8 mouse cellular contexts compared by ENCODE assay signal in the genomic region with DNA sequence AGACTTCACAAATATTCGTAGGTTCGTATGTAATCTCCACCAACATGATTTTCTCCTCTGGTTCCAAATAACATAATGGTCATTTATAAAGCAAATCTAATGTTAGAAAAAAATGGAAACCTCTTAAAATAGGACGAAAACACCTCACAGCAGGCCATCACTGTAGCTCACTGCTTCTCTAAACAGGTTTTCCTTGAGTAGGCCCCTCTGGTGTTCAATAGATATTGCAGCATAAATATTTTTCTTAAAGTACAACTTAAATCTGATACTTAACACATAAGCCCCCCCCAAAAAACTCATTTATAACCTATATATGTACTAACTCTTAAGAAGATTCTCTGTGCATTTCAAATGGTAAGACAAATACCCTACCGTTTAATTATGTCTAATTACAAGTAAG. TPM values are rescaled to one million over a fixed set of nuclear protein-coding genes. Genes with fewer than 3 reads are reported as not detected.
DNase-seq lines count a peak whose midpoint lies in the region; ATAC-seq and TF ChIP-seq lines count a peak whose summit lies in the region.

No protein-coding gene starts in this region.

- no peaks in the 10 kb centered on the region for H3K36me3 ChIP-seq in lung, embryonic 16.5 days (ENCODE audit: control insufficient read depth, insufficient read depth, low read length)
- no peaks in the 10 kb centered on the region for H3K36me3 ChIP-seq in embryonic facial prominence, embryonic 15.5 days
- H3K36me3 ChIP-seq in intestine, postnatal 0 days (ENCODE audit: control insufficient read depth, insufficient read depth) = no peaks in the 10 kb centered on the region
- H3K36me3 ChIP-seq in neural tube, embryonic 15.5 days = no peaks in the 10 kb centered on the region

- no peak for ATAC-seq in lung, embryonic 16.5 days (ENCODE audit: low read depth)
- no peak for ATAC-seq in embryonic facial prominence, embryonic 15.5 days (ENCODE audit: insufficient number of reproducible peaks, low FRiP score, low TSS enrichment, low read depth)
- no peak for ATAC-seq in intestine, postnatal 0 days
- no peak for ATAC-seq in neural tube, embryonic 15.5 days (ENCODE audit: low FRiP score)

- peaks cover 28% of the 10 kb centered on the region for H3K4me1 ChIP-seq in lung, embryonic 16.5 days (replicated peaks; ENCODE audit: control insufficient read depth, insufficient read depth, low read length)
- H3K4me1 ChIP-seq in embryonic facial prominence, embryonic 15.5 days = peaks cover 30% of the 10 kb centered on the region
- H3K4me1 ChIP-seq in intestine, postnatal 0 days (replicated peaks; ENCODE audit: control insufficient read depth, insufficient read depth, low read length) = peaks cover 8% of the 10 kb centered on the region
- peaks cover 39% of the 10 kb centered on the region for H3K4me1 ChIP-seq in neural tube, embryonic 15.5 days

- peak overlapping the region; percentile 72 for H3K4me2 ChIP-seq in lung, embryonic 16.5 days (ENCODE audit: low read depth, low read length)
- peak overlapping the region; percentile 45 for H3K4me2 ChIP-seq in embryonic facial prominence, embryonic 15.5 days (replicated peaks)
- peak overlapping the region; percentile 70 for H3K4me2 ChIP-seq in intestine, postnatal 0 days (replicated peaks; ENCODE audit: low read depth)
- H3K4me2 ChIP-seq in neural tube, embryonic 15.5 days = peak overlapping the region; percentile 60

- H3K9ac ChIP-seq in lung, embryonic 16.5 days (ENCODE audit: low read length) = peak overlapping the region; percentile 100
- H3K9ac ChIP-seq in embryonic facial prominence, embryonic 15.5 days = peak overlapping the region; percentile 97; the same call in 1 of the 2 replicates
- peak overlapping the region; percentile 76; the same call in 1 of the 2 replicates for H3K9ac ChIP-seq in intestine, postnatal 0 days (ENCODE audit: low read depth, low read length)
- peak overlapping the region; percentile 88; the same call in 1 of the 2 replicates for H3K9ac ChIP-seq in neural tube, embryonic 15.5 days (replicated peaks)

- no peaks in the 10 kb centered on the region for H3K9me3 ChIP-seq in lung, embryonic 16.5 days (ENCODE audit: control insufficient read depth, low read length)
- H3K9me3 ChIP-seq in embryonic facial prominence, embryonic 15.5 days (replicated peaks) = no peaks in the 10 kb centered on the region
- H3K9me3 ChIP-seq in intestine, postnatal 0 days (ENCODE audit: control insufficient read depth) = no peaks in the 10 kb centered on the region
- no peaks in the 10 kb centered on the region for H3K9me3 ChIP-seq in neural tube, embryonic 15.5 days (replicated peaks)

- intact Hi-C loops in left cerebral cortex, postnatal 36 days (cut with DNase I) = loop anchor here (10.0 kb wide), 1 partner anchor 396 kb away; no protein-coding TSS in a partner anchor

- no peak for DNase-seq in lung, postnatal 4 days
- DNase-seq in left cerebral cortex, postnatal 36 days (ENCODE audit: low spot score in 2 of 2) = no peak
- DNase-seq in urinary bladder, postnatal 10 days (ENCODE audit: low spot score) = no peak
- no peak for DNase-seq in kidney, adult 9 months

- TF ChIP-seq CTCF in intestine, postnatal 0 days (IDR thresholded peaks at IDR 0.05; ENCODE audit: low read depth) = no peak

- peak overlapping the region; percentile 98 for H3K4me3 ChIP-seq in lung, embryonic 16.5 days (ENCODE audit: low read length)
- H3K4me3 ChIP-seq in embryonic facial prominence, embryonic 15.5 days (replicated peaks) = peak overlapping the region; percentile 98
- peak overlapping the region; percentile 95 for H3K4me3 ChIP-seq in intestine, postnatal 0 days (ENCODE audit: low read depth, low read length)
- peak overlapping the region; percentile 99 for H3K4me3 ChIP-seq in neural tube, embryonic 15.5 days (replicated peaks)

- H3K27ac ChIP-seq in lung, embryonic 16.5 days (ENCODE audit: low read length) = no peak overlapping the region
- H3K27ac ChIP-seq in embryonic facial prominence, embryonic 15.5 days (replicated peaks) = no peak overlapping the region
- no peak overlapping the region for H3K27ac ChIP-seq in intestine, postnatal 0 days (ENCODE audit: low read depth, low read length)
- H3K27ac ChIP-seq in neural tube, embryonic 15.5 days (replicated peaks) = no peak overlapping the region

- no peaks in the 10 kb centered on the region for H3K27me3 ChIP-seq in lung, embryonic 16.5 days (ENCODE audit: control insufficient read depth, insufficient read depth, low read depth, low read length)
- H3K27me3 ChIP-seq in embryonic facial prominence, embryonic 15.5 days = no peaks in the 10 kb centered on the region
- no peaks in the 10 kb centered on the region for H3K27me3 ChIP-seq in intestine, postnatal 0 days (replicated peaks; ENCODE audit: control insufficient read depth, insufficient read depth, low read length)
- H3K27me3 ChIP-seq in neural tube, embryonic 15.5 days (replicated peaks) = no peaks in the 10 kb centered on the region

- WGBS in lung, embryonic 16.5 days = 9% methylated on average over 4 of the region's 4 CpGs
- WGBS in embryonic facial prominence, embryonic 15.5 days = 7% methylated on average over 4 of the region's 4 CpGs
- WGBS in intestine, postnatal 0 days = 6% methylated on average over 4 of the region's 4 CpGs
- WGBS in neural tube, embryonic 15.5 days = 13% methylated on average over 4 of the region's 4 CpGs

RNA-seq across cellular contexts. Expression of a gene that starts 1.8 kb away (rescaled TPM):
- polyA plus RNA-seq in lung, embryonic 16.5 days (2015; fragmentation: Nextera tagmentation; extraction: Ambion mirVana) = 91.3 and 91.9 TPM in 2 replicates
- 89.4 and 95.3 TPM in 2 replicates for polyA plus RNA-seq in embryonic facial prominence, embryonic 15.5 days (2015; fragmentation: Nextera tagmentation; extraction: Ambion mirVana)
- 51.5 and 54.1 TPM in 2 replicates for polyA plus RNA-seq in intestine, postnatal 0 days (2015; fragmentation: Nextera tagmentation; extraction: Ambion mirVana)
- 93.5 and 96.3 TPM in 2 replicates for polyA plus RNA-seq in neural tube, embryonic 15.5 days (2015; fragmentation: Nextera tagmentation; extraction: Ambion mirVana)
- total RNA-seq in left cerebral cortex, postnatal 36 days (2021) = 10 to 100 TPM; 84.8 to 87.6 TPM
